Mouse (Mus musculus): ENCODE results near the gene Ddx54.

The Ddx54 gene

DNA sequence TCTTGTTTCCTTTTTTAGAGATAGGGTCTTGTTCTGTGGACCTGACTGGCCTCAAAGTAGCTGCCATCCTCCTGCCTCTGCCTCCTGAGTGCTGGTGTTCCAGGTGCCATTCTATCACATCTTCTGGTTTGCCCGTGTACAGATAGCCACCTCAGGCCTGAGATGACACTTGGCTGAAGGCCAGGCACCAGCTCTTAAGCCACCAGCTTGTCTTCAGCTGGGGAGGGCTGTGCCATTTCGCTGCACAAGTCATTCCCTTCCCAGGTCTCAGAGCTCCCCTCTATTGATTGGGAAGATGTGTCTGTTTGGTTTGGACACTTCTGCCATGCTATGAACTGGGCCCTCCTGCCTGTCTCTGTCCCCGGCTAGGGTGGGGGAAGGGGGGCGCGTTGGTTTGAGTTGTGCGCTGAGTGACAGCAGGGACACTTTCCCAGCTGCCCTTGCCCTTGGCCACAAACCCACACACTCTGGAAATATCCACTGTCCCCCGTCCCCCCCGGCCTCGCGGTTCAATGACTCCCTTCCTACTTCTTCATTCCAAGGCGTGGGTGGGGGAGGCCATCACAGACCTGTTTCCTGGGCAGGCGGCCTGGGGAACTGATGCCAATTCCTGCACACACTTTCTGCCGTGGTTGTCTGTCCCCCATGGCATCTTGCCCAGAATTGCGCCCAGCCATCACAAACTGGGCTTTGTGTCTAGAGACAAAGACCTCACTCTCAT is 31.0 kb downstream of the Ddx54 start:
- TF ChIP-seq GATA4 (IDR thresholded peaks at IDR 0.05; ENCODE audit: insufficient replicate concordance, low read length) = no peak

DNA sequence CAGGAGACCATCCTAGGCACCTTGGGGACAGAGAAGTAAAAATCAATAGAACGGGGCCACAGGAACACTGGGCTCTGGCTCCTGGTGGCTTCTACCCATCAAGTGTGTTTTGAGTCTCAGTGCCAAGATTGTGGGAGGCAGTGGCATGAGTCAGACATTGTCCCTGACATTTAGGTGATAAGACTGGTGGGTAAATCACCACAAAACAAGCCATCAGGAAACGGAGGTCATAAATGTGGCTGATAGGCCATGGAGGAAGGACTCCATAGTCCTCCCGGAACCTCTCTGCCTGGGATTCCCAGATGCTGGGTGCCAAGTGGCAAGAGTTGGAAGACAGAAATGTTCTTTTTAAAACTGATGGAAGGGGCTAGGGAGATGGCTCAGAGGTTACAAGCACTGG is 31.7 kb downstream of the Ddx54 start:
- peak; percentile 62; the same call in 1 of the 2 replicates for TF ChIP-seq GATA4 (IDR thresholded peaks at IDR 0.05; ENCODE audit: insufficient replicate concordance, low read length)

- TF ChIP-seq GATA4 (IDR thresholded peaks at IDR 0.05; ENCODE audit: insufficient replicate concordance, low read length) = no peak
These were observed 33.3 kb downstream of the Ddx54 start for GRCm38 (mm10) chr5:120645851-120646250.

DNA sequence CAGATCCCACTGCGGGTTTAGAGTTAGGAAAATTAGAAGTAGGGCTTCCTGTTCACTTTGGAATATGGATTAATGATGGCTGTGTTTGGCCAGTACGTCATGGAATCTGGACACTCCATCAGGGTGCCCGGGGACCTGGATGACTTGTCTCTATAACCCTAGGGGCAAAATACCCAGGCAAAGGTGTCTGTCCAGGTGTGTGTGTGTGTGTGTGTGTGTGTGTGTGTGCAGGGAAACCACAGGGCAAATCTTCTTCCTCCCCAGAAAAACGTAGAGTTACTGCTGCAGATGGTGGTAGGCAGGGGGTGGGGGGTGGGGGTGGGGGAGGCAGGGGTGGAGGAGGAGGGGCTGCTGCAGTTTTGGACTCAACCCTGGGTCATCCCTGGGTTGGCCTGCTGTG is 34.8 kb downstream of the Ddx54 start:
- TF ChIP-seq GATA4 (IDR thresholded peaks at IDR 0.05; ENCODE audit: insufficient replicate concordance, low read length) = no peak

- TF ChIP-seq GATA4 (IDR thresholded peaks at IDR 0.05; ENCODE audit: insufficient replicate concordance, low read length) = no peak
These were observed 35.4 kb downstream of the Ddx54 start for GRCm38 (mm10) chr5:120647814-120648491.

DNA sequence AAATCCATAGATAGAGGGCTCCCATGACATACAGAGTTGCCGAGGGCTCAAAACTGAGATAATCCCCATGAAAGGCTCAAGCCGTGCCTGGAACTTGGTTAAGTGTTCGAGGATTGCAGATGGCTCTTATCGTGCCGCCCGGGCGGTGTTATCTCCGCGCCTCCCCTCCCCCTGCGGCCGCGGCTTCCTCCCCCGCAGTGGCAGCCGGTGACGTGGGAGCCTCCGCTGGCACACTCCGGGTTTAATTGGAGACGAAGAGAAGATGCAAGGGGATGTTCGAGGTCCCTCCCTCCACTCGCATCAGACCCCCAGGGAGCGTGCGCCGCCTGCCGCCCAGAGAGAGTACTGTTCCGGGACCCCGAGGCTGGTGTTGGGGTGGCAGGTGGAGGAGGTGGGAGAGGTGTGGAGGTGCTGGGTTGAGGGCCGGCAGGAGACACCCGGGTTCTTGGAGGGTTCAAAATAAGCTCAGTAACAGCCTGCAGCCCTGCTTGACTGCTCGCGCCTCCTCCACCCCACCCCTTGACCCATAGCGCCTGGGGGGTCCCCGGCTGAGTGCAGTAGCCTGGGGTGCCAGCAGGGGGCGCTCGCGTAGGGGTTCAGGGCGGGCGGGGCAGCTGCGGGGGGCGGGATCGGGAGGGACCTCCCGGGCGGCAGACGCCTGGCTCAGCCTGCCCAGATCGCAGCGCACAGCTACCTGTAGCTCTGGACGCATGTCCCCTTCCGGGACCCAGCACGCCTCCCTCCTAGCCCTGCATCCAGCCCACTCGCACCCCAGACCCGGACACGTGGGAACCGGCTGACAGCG is 36.2 kb downstream of the Ddx54 start, which contains the start of gene Rasal1:
TSS of gene Rasal1 (plus strand) at position 244 of the 805 bp plus-strand sequence.
- peak; percentile 94; the same call in 1 of the 2 replicates for TF ChIP-seq GATA4 (IDR thresholded peaks at IDR 0.05; ENCODE audit: insufficient replicate concordance, low read length)

GRCm38 (mm10) chr5:120649374-120649933 is 36.9 kb downstream of the Ddx54 start:
- no peak for TF ChIP-seq GATA4 (IDR thresholded peaks at IDR 0.05; ENCODE audit: insufficient replicate concordance, low read length)

DNA sequence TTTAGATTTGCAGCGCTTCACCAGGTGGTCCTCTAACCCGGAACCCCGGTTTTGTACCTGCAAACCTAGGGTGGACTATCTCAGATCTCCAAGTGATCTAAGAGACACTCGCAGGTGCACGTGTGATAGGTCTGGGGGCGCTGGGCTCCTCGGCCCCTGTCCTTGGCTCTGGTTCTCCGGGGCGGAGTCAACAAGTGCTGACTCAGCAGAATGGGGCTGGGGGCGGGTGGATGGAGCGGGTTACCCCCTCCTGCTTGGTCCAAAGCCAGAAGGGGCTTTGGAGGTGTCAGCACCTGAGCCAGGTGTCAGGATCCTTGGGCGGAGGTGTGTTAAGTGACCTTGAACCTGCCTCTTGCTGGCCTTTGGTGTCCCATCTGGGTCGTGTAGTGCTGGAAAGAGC is 37.4 kb downstream of the Ddx54 start:
- TF ChIP-seq GATA4 (IDR thresholded peaks at IDR 0.05; ENCODE audit: insufficient replicate concordance, low read length) = no peak

DNA sequence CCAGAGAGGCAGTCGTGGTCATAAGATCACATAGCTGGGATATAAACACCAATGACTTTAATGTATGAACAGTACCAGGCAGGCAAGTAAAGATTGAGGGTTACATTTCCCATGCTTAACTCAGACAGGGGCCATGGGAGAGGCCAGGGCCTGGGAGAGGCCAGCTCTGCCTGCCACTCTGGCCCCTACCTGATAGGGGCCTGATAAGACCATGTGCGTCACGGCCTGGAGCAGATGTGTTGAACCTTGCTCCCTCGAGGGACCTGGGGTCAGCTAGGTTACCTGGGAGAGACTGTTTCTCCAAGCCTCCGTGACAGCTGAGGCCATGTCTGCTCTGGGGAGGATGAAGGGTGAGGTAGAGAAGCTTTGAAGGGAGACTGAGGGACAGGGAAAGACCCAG is 38.7 kb downstream of the Ddx54 start:
- TF ChIP-seq GATA4 (IDR thresholded peaks at IDR 0.05; ENCODE audit: insufficient replicate concordance, low read length) = no peak

GRCm38 (mm10) chr5:120652915-120653701 is 40.6 kb downstream of the Ddx54 start:
- TF ChIP-seq GATA4 (IDR thresholded peaks at IDR 0.05; ENCODE audit: insufficient replicate concordance, low read length) = no peak

DNA sequence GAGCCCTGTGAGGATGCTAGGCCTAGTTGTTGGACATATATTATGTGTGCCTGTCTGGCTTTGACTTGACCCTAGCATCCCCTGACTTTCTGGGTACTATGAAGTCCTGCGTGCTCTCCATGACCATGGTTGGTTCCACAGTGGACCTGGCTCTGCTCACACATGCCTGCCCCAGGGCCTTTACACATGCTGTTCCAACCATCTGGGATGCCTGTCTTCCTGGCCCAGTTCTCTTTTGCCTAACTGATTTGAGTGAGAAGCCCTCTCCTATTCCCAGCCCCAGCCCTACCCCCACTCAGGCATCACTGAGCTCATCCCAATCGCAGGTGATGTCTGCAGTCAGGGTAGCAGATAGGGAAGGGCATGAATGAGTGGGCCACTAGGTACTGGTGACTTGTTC is 41.3 kb downstream of the Ddx54 start:
- no peak for TF ChIP-seq GATA4 (IDR thresholded peaks at IDR 0.05; ENCODE audit: insufficient replicate concordance, low read length)

DNA sequence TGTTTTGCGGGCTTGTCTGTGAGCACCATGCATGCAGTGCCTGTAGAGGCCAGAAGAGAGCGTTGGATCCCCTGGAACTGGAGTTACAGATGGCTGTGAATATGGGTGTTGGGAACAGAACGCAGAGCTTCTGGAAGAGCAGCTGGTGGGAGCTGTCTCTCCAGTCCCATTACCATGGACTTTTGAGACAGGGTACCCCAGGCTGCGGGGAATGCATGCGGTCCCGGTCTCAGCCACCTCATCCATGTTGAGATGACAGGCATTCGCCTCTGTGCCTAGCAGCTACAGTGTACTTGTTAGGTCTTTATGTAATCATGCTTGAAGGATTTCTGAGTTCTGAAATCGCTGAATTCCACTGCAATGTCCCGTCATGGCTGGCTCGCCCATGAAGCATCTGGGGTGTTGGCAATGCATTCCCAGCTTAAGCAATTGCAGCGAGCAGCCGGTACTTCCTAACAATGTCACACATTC is 43.8 kb downstream of the Ddx54 start:
- no peak for TF ChIP-seq GATA4 (IDR thresholded peaks at IDR 0.05; ENCODE audit: insufficient replicate concordance, low read length)

DNA sequence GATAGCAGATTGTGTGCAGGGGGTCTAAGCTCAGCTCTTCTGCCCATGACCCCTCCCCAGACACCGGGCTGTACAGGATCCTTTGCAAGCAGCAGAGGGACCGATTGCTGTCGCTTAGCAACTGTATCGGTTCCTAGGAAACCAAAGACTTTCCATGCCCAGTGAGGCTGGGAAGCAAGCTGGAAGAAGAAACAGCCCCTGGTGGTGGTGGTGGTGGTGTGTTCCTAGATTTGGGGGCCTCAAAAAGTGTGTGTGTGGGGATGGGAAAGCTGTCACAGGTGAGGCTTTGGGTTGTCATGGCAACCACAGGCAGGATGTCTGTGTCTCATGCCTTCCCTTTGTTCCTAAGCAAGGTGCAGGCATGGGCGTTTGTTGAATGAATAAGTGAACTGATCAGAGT is 48.3 kb downstream of the Ddx54 start:
- TF ChIP-seq GATA4 (IDR thresholded peaks at IDR 0.05; ENCODE audit: insufficient replicate concordance, low read length) = no peak

DNA sequence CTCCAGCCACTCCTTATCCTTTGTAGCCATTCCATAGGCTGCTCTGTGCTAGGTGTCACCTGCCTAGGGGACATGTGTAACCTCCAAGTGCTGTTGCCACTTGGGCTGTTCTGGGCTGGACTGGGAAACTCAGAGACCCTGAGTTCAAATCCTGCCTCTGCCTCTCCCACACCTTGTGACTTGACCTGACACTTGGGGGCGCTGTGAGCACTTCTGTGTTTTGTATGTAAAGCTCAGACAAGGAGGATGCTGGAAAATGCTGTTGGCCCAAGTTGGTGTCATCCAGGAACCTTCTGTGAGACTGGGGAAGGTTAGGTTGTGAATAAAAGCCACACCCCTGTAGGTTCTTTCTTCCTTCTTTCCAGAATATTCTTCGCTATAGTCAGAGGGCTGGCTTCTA is 52.3 kb downstream of the Ddx54 start:
- no peak for TF ChIP-seq GATA4 (IDR thresholded peaks at IDR 0.05; ENCODE audit: insufficient replicate concordance, low read length)

Measured in liver, adult (tissue).